Mouse (Mus musculus) thymus, adult 18-20 months (tissue): Measurements from ENCODE around the gene Gm43518.

Source experiments
- DNase-seq, 2 experiments: peaks; one replicate each; pipeline ENCODE4 v3.0.0; 2022; ENCODE audit warnings: mixed read lengths in 2 of 2

Gene Gm43518

DNA sequence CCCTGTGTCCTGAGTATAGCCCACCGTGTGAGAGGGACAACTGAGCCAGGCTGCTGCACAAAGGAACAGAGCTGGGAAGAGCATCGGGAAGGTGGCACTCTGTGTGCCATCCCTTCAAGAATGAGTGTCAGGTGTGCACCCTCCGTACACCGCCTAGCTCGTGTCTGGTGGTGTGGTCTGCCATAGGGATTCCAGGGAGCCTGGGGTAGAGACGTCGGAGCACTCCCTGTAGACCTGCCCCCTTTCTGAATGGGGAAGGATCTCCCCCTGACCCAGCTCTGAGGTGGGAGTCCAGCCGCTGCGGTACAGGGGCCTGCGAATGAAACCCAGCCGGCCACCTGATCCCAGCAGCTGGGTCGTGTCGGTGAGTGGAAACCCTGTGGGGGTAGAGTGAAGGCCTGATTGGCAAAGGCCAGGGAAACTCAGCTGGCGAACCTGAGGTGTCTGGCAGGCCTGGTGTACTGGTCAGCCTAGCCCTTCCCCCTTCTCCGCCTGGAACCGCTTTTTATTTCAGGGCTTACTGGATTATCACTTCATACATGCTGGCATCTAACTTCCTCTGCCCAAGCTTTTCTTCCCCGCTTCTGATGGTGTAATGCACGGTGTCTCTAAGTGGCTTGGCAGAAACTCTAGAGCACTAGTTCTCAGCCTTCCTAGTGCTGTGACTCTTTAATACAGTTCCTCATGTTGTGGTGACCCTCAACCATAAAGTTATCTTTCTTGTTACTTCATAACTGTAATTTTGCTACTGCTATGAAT is 52.2 kb downstream of the Gm43518 start:
- DNase-seq, result no peak

DNA sequence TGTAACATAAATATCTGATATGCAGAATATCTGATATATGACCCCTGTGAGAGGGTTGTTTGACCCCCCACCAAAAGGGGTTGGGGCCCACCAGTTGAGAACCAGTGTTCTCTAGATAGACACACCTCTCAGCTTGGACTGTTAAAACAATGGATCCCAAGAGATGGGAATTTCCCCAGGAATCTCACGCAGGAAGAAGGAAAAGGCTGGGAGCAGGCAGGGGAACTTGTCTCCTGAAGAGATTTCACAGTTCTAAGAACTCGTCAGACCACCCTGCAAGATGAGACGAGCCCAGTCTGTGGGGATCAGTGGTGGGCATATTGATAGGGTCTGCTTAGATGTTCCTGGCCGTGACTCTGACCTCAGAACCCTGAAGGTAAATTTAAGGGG is 52.8 kb downstream of the Gm43518 start:
- DNase-seq, result no peak

GRCm38 (mm10) chr5:123980521-123981249 is 53.5 kb downstream of the Gm43518 start:
- no peak for DNase-seq

GRCm38 (mm10) chr5:123981250-123981554 is 54.0 kb downstream of the Gm43518 start:
- DNase-seq, result no peak

- no peak for DNase-seq
Measured at GRCm38 (mm10) chr5:123982838-123983237, 55.6 kb downstream of the Gm43518 start.

DNA sequence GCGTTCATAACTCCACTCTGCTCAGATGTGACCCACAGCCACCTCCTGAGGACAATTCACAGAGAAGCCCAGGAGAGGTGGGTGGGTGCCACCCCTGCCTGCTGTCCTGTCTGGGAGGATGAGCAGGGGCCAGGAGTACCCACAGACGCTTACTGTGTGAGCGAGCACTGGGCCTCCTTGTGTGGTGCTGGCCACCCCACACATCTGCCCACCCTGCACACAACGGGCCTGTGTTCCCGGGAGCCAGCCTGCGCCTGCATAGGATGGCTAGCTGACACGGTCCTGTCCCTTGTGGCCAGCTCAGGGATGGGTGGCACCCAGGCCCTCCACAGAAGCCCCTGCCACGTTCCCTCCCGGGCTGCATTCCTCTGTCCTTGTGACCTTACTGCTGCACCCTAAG is 58.2 kb downstream of the Gm43518 start:
- no peak for DNase-seq

GRCm38 (mm10) chr5:123986925-123987324 is 59.7 kb downstream of the Gm43518 start:
- no peak for DNase-seq

DNA sequence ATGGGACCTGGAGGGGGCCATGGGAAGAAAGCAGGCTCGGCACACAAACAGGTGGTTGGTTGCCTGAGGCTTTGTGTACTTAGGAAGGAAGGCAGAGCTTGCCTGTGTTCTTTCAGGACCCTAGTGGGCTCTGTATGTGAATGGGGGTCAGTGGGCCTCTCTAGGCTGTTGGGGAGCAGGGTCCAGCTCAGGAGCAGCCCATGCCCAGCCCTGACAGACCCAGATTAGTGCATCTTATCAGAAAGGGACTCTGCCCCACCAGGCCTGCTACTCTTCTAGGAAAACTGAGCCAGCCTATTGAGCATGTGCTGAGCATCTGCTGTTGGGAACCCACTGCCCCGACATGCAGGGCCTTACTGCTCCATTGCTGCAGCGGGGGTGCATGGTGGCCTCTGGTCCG is 60.3 kb downstream of the Gm43518 start:
- no peak for DNase-seq
